Mouse (Mus musculus): Measurements from ENCODE around the gene Gm20388.

Gene Gm20388

DNA sequence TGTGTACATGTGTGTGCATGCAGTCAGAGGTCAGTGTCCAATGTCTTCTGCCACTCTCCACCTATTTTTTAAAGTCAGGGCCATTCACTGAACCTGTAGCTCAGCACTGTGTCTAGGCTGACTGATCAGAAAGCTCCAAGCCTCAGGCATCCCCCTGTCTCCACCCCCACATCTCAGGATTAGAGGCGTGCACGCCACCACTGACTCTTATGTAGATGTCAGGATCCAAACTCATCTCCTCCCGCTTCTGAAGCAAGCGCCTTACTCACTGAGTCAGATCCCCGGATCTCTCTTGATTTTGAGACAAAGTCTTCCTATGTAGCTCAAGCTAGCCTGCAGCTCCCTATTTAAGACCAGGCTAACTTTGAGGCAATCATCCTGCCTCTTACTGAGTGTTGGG lies 1768.1 kb downstream of the Gm20388 start:
- no peak for DNase-seq

GRCm38 (mm10) chr8:121680896-121681295 lies 1770.3 kb downstream of the Gm20388 start:
- DNase-seq: peak; percentile 81

DNA sequence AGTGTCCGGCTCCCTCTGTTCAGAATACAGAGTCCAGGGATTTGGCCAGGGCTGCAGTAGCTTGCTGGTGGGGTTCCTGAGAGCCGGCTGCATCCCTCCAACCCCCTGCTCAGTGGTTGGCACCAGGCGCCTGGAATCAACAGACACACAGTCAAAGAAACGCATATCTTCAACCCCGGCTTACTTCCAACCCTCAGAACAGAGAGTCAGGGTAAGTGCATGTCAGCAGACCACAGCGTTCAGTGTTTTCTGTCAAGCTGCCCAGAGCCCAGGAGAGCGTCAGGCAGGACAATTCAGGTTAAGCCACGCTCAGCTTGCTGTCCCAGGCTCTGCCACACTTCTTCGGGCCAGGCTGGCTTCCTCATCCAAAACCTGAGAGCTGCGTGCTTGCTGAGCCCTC lies 1770.8 kb downstream of the Gm20388 start:
- peak; percentile 64 for DNase-seq

DNA sequence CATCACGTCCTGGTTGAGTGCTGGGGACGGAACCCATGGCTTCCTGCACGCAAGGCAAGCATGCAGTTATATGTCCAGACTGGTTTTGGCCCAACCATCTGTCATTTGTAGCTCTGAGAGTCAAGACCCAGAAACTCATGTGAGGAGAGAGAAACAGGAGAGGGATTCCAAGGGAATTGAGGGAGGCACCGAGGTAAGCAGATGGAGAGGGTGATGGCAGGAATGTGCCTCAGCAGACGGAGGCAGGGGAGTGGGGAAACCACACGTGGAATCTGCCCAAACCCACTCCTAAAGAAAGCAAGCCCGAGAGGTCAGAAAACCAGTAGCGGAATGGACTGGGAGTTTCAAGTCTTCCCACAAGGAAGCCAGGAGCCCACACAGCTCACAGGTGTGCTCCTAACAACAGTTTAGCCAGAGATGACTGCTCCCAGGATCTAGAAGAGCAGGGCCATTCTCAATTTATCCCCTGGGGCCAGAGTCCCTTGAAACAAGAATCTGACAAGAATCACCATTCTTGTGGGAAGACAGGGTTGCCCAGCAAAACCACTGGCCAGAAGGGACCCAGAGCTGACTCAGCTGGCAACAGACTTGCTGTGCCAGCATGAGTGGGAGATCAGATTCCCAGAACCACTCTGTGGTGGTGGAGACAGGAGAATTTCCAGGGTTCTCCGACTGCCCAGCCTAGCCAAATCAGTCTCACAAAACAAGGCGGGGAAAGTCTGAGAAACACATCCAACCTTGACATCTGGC lies 1772.6 kb downstream of the Gm20388 start:
- DNase-seq: no peak

DNA sequence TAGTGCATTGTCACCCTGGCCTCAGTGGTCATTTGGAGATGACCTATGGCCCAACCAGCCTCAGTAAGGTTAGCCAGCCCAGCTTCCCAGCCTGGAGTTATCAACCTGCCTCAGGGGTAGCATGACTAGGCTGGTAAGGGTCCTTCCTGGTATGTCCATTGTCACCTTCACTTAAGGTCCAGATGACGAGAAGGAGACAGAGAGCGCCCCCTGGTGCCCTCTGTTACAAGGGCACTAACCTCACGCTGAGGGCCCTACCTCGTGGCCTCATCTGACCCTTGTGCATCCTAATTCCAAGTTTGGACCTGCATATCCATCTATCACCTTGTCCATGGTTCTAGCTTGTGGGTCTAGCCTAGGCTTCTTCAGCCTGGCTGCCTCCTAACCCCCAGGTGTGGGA lies 1774.8 kb downstream of the Gm20388 start:
- peak; percentile 77 for DNase-seq

DNA sequence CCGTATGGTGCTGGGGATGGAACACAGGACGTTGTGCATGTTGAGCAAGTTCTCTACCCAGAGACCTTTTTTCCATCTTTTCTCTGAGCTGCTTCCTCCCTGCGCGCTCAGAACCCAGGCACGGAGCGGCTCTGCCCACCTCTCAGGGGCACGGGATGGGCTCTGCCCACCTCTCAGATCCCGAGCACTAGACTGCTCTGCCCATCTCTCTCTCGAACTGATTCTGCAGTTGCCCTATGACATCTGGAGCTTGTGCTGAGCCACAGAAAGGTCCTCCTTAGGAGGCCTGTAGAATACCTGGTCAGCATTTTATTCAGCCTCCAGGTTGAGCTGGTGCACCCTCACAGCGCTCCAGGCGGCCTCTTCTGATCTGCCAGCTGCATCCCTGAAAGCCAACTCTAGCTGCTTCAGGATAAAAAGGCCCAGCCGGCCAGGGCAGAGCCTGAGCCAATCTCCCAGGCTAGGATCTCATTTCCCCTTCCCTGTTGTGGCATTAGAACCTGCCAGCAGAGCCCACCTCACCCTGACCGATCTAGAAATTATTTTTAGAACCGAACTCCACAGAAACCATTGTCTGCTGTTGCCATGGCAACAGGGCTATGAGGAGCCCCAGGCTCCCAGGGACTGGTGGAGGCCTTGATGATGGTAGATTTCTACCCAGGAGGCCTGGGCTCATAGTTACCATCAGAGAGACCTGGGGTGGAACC lies 1777.0 kb downstream of the Gm20388 start:
- DNase-seq: peak; percentile 60

- DNase-seq: no peak
These were observed 1777.9 kb downstream of the Gm20388 start for GRCm38 (mm10) chr8:121688496-121688895.

DNA sequence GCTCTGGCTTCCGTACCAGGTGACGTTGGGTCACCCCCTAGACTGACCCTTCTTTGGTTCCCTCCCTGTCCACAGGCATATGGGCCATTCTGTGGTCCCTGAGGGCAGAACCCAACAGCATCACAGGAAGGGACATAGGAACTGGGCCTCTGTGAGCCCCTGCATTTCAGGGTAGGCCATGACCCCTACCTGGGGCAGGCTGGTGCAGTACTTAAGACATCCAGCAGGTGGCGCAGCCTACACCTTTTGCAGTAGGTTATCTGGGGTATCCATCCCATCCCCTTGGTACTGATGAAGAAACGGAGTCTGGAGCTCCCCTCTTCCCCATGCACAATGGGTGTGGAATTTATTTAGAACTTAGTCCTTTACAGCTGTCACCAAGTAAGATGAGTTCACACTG lies 1783.8 kb downstream of the Gm20388 start:
- DNase-seq: peak; percentile 86

GRCm38 (mm10) chr8:121695585-121696184 lies 1785.0 kb downstream of the Gm20388 start:
- no peak for DNase-seq

DNA sequence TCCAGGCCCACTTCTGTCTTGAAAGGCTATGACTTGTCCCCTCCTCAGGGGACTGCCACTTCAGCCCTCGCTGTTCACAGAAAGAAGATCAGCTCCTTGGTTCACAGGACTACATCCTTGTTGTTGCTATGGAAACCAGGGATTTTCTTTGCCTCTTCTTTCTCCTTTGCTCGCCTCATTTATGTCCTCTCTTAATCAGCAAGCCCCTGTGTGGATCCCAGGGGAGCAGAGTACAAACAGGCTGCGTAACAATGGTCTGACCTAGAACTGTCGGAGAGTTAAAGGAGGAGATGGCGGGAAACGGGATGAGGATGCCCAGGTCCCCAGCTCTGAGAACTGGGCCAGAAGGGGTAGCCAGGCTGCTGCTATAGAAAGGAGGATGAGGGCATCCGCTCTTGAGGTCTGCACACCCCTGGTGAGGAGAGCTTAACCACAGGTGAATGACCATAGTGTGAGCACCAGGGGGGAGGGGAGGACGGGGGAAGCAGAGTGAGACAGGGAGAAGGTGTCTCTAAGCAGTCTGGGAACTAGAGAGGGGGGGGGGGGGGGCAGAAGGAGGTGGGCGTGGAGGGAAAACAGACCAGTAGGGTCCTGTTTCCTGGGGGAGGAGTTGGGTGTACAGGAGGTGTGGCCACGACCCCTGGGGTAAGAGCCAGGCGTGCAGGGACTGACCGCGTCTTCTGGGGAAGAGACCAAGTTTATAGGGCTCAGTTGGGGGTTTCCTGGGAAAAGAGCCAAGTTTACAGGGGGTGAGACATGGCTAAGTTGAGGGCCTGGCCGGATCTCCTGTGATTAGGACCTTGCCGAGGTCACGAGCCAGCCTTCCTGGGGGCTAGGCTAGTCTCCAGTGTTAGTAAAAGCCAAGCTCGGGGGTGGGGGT lies 1787.3 kb downstream of the Gm20388 start:
- DNase-seq: peak; percentile 87

GRCm38 (mm10) chr8:121698615-121699101 lies 1788.0 kb downstream of the Gm20388 start:
- no peak for DNase-seq

GRCm38 (mm10) chr8:121699936-121700335 lies 1789.3 kb downstream of the Gm20388 start:
- peak; percentile 98 for DNase-seq

GRCm38 (mm10) chr8:121705174-121705573 lies 1794.5 kb downstream of the Gm20388 start:
- peak; percentile 26 for DNase-seq

DNA sequence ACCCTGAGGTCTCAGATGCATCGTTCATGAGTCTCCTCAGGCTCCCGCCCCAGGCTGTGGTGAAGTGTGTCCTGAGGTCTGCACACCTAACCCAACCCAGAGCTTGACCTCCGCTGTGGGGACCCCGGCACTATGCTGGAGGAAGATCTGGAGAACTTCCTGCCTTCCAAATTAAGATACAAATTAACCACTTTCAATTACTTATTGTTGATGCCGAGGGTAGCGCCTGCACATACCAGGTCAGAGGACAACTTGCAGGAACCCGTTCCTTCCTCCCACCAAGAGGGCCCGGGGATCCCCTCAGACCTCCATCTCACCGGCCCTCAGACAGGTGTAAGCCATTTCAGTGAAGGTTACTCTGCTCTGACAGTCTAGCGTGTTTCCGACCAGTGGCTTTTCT lies 1796.3 kb downstream of the Gm20388 start:
- DNase-seq: no peak

DNA sequence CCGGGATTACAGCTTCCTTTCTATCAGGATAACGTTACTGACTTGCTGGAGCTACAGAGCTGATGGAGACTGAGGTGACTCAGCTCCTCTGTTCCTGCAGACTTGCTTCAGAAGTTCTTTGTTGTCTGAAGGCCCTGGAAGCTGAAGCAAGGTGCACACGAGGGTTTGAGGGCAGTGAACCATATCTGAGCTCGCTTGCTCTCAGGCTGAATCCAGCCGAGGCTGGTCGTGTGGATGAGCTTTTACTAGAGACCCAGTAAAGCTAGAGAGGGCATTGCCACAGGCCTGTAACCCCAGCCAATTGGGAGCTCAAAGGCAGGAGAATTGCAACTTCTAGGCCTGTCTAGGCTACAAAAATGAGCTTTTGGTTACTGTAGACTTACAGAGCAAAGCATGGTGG lies 1797.8 kb downstream of the Gm20388 start:
- DNase-seq: no peak

- DNase-seq: no peak
These were observed 1806.9 kb downstream of the Gm20388 start for GRCm38 (mm10) chr8:121717502-121717901.

- peak; percentile 98 for DNase-seq
These were observed 1807.4 kb downstream of the Gm20388 start for GRCm38 (mm10) chr8:121717982-121718425.

DNA sequence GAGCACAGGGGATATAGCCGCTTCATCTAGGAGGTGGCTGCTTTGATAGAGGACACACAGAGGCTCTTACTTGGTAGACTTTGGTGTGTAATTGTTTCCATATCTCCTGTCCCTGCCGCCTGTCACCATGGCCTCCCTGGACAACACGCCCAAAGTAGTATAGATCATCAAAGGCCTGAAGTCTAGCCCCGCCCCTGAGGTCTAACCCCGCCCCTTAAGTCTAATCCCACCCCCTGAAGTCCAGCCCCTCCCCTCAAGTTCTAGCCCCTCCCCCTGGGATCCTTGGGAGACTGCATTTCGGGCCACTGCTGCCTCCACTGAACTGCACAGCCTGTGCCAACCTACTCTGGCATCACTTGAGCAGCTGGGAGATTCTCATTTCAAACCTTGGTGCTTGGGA lies 1808.3 kb downstream of the Gm20388 start:
- no peak for DNase-seq

GRCm38 (mm10) chr8:121721072-121721471 lies 1810.4 kb downstream of the Gm20388 start:
- DNase-seq: peak; percentile 84

- no peak for DNase-seq
These were observed 1813.2 kb downstream of the Gm20388 start for GRCm38 (mm10) chr8:121723846-121724245.

DNA sequence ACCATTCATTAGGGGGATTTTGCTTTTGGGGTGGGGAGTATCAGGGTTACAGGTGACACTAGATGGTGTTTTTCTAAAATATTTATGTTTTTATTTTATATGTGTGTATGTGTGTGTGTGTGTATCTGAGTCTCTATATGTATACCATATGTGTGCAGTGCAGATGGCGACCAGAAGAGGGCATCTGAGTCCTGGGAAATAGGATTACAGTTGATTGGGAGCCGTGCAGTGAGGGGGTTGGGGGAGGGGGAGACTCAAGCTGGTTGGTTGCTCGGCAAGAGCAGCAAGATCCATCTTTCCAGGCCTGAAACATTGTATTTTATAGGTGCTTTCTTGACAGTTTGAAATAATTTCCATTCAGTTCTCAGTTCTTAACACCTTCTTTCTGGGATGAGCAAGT lies 1816.5 kb downstream of the Gm20388 start:
- DNase-seq: no peak

GRCm38 (mm10) chr8:121729323-121729722 lies 1818.7 kb downstream of the Gm20388 start, which contains the start of gene Jph3:
Jph3 (plus strand) TSS chr8:121729623.
- DNase-seq: no peak

DNA sequence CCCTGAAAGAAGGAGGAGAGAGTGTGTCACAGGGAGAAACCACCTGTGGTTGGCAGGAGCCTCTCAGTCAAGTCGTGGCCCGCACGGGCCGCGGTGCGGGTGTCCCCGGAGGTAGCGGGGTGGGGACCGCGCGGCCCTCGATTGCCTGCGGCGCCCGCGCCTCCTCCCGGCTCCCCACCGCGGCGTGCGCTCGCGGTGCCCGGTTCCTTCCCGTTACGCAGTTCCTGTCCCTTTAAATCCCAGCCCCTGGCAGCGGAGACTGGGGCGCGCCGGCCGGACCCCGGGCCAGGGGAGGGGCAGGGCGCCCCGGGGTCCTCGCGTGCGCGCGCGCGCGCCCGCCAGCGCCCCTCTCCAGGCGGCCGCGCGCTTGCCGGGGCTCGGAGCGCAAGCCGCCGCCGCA lies 1819.1 kb downstream of the Gm20388 start:
- no peak for DNase-seq
